Mouse (Mus musculus) adrenal gland, postnatal 36 days (tissue): ENCODE results near the gene Tbc1d1. TPM values are rescaled to one million over a fixed set of nuclear protein-coding genes. Genes with fewer than 3 reads are reported as not detected.
"Not testable (repeated sequence)": the region's sequence is repeated elsewhere in the genome, so short reads cannot be mapped to it uniquely, and the experiment has no call there.

Source experiments
- DNase-seq, 2 experiments: peaks; one replicate each; pipeline ENCODE4 v3.0.0; 2021; ENCODE audit warnings: mixed read lengths in 1 of 2
- total RNA-seq, 2 experiments: library from RNA; stranded (reverse); gene quantifications; 2 replicates each; pipeline ENCODE4 v1.2.3; 2021

The Tbc1d1 gene
- total RNA-seq, 2 experiments from 2014 or later, result 11.0 to 16.6 TPM

DNA sequence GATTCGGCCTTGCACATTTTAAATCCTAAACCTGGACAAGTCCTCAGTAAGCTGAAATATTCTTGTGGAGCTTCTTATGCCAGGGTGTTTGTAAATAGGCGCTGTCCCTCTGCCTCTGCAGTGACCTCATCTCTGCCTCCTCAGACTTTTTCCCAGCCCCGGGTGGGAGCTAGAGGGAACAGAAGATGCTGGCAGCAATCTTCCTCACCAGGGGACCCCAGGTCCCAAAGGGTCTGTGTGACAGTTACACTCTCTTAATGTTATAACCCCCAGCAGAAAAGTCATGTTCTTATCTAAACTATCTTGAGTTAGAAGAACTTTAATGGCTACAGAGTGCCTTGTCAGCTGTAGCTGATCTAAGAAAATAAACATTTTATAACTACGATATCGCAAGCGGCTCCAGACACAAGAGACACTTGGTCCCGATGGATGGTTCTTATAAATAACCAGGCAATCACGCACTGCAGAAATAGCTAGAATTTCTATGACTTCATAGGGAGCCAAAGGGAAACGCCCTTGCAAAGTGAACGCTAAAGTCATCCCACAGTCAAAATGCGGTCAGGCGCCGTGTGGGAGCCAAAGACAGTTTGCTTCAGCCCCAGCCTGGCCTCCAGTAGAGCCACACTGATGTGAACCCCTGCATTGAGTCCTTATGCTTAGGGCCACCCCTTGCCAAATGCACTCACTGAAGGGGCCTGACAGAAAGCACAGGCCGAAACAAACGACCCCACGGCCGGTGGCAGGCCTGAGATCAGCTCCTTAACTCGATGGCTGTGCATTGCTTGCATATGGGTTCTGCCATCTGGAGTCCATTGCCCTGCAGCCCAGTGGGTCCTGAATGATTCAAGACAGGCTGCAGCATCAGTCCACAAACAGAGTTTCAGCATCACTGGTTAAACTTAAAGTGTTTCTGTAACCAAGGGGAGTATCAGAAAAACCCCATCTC lies 202.8 kb downstream of the Tbc1d1 start:
- DNase-seq, result no peak

DNA sequence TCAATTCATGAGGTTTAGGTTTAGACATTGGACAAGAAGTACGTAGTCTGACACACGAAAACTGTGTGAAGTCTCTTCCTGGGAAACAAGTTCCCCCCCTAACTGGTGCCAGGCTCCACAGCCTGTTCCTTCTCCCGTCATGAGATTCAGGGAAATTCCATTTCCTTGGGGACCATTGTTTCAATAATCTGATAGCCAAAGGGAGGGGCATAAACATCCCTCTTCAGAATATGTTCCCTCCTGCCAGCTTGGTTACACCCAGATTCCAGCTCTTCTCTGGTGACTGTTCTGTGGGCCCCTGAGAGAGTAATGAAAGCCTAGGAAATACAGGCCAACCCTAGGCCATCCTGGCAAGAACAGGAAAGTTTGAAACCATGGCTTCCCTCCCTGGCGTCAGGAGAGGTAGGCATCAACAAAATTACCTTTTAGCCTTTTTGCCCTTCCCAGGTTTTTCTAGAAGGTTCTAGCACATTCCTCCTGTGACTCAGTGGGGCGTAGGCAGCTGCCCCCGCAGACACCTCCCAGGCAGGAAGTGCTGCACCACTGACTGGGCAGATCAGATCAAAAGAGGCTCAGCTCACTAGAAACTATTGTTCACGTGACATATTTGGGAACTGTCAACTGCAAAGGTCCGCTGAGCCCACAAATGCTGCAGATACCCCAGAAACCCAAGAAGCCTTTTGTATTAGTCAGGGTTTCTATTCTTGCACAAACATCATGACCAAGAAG lies 204.2 kb downstream of the Tbc1d1 start:
- no peak for DNase-seq

DNA sequence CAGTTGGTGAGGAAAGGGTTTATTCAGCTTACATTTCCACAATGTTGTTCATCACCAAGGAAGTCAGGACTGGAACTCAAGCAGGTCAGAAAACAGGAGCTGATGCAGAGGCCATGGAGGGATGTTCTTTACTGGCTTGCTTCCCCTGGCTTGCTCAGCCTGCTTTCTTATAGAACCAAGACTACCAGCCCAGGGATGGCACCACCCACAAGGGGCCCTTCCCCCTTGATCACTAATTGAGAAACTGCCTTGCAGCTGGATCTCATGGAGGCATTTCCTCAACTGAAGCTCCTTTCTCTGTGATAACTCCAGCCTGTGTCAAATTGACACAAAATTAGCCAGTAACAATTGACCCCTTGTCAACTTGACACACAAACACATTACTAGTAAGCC lies 204.8 kb downstream of the Tbc1d1 start:
- not testable (repeated sequence) for DNase-seq

DNA sequence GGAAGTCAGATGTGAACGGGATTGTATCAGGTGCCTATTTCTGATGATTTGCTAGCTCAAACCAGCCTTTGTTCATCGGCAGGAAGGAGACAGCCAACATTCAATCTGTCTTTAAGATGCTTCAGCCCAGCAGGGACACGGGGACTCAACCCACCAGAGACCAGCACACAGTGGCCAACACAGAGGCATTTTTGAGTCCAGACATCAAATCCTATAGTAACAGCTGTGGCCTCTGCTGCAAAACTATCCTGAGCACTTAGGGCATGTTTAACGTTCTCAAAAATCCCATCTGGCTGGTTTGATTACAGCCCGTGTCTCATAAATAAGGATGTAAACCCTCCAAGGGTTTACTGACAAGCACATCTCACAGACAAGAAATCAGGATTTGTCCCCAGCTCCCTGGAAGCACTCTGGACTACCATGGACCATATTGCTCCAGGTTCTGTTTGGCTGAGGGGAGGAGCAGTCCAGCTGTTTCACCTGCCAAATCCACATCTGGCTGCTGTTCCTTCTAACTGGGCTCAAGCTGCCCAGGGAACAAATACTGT lies 207.8 kb downstream of the Tbc1d1 start:
- DNase-seq, result no peak

DNA sequence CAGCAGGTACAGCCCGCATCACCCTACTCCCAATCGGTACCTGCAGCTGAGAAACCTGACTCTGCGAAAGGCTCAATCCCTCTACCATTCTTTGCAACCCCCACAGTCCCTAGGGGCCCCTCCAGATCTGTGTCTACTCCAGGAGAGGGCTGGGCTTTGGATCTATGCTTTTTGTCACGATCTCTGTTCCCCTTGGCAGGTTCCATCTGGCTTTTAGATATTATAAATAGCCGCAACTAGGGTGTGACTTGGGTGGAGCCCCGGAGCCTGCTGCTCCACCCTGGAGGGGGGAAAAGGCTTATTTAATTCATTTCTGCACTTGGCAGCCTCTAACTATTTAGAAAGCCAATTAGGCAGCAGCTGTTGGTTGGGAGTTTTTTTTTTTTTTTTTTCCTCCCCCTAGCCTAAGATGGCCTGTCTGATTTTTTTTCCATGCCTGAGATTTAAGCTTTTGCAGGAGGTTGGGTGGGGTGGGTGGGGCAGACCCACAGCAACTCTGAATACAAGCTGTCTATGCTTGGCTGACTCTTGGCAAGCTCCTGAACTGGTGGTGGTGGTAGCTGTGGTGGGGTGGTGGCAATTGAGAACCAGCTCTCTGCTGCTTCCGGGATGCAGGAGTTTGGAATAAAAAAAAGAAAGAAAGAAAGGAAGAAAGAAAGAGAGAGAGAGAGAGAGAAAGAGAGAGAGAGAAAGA lies 208.5 kb downstream of the Tbc1d1 start:
- DNase-seq, result peak in 1 of 2 experiments; percentile 45

DNA sequence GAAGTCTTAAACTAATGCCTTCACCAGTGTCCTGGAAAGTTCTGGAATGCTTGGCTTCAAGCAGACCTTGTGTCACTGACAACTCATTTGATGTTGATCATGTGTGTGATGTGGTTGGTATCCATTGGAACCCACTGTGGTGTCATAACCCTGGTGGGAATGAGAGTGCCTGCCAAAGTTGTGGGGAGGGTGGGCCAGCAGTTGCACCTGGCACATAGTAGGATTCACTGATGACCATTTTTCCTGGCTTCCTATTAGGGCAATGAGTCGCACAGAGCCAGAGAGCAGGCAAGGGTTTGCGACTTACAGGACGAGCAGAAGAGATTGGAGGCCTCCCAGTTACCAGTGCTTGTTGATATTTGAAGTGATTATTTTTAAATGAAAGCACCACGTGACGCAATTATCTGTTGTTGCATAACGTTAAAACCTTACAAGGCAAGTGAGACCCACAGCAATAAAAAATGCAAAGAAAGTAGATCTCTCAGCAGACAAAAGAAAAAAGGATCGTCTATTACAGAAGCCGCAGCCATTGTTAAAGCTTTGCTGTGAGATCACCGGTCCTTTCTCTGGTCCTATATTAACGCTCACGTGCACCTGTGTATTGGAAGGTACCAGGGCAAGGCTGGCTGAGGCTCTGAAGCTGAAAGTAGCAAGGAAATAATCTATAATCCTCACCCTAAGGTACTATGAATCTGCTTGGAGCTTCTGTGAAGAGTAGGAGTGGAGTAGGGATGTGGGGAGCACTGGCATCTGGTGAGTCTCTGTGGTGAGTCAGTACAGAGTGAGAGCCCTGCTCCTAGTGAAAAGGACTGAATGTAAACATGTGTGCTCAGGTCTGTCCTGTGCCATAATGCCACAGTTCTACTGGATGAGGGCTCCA lies 209.3 kb downstream of the Tbc1d1 start:
- no peak for DNase-seq

DNA sequence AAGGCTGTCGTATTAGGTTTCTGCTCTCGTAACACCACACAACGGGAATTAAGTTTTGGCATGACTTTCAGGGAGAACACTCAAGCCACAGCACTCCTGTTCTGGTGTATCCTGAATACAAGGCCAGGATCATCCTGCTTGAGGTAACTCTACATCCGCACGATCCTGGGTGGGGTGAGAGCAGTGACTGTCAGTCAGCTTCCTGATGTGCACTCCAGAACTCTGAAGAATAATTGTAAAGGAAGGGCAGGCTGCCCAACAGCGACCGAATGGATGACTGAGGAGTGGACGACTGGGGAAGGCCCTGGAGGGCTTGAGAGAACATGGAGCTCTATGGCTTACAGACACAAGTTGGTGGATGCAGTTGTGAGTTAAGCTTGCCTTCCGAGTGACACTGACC lies 210.0 kb downstream of the Tbc1d1 start:
- DNase-seq, result no peak

DNA sequence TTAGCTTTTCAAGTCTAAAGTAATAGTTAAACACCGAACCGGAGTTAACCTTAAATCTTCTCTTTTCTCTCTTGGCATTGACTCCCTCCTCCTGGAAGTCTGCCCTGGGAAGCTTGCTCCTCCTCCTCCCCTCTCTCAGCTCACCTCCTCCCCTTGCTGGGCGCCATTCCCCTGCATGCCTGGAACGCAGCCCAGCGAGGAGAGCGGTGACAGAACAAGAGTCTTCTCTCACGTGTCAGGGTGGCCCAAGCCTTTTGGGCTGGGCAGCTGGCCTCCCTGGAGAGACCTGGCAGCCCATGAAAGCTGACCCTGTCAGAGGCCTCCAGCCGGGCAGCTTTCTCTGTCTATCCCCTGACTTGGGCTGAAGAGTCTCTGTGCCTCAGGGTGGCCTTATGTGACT lies 211.3 kb downstream of the Tbc1d1 start:
- peak; percentile 85 to 89 for DNase-seq

DNA sequence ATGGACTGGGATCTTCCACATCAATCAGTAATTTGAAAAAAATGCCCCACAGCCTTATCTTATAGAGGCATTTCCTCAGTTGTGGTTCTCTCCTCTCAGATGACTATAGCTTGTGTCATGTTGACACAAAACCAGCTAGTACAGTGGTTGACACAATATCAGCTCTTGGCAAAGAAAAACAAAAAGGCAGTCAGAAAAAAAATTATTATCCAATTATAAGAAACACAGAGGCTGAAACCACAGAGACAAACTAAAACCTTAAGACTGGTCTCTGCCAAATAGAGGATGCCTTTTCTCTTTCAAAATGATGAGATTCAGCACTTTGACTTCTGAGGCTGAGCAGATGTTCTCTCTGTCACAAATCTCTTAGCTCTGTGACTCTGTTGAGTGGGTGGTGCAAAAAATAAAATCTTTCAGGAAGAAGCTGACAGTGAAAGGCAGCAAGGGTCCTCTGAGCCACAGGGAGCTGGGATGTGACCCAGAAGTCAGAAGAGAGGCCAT lies 215.3 kb downstream of the Tbc1d1 start:
- no peak for DNase-seq

DNA sequence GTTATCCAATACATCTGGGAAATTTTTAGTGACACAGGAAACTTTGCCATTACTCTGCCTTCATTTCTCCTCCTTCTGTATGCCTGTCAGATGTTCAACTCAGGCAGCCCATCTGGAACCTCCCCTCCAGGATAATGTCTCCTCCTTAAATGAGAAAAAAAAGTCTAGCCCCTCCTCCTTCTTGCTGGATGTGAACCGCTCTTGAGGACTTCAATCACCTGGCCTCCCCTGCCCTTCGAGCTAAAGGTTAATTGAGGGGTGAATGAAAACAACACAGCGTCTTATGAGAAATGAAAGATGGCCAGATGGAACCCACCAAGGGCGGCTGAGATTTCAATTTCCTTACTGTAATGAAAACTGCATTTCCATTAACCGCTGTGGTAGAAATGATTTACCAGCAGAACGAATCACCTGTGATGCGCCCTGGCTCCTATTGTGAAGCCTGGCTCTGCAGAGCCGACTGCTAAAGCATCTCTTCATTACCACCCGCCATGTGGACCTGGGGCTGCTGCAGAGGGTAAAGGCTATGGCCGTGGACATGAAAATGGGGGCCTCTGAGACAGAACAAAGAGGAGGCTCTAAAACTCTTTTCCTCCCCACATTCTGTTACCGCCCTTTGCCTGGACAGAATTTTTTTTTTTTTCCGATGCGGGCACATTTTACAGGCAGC lies 216.3 kb downstream of the Tbc1d1 start:
- no peak for DNase-seq

DNA sequence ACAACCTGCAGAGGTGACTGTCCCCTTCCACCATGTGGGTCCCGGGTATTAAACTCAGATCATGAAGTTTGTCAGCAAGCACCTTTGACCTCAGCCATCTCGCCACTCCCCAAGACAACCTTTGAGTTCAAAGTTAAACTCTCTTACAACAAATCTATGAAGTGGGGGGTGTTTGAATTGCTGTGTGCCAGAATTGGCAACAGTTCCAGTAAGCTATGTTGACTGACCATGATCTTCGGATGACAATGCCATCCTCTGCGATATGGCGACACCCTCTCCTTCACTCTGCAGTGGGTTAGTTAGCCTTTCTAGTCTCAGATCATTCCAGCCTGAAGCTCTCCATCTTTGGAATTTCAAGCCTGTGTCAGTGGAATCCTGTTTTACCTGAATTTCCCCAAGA lies 217.6 kb downstream of the Tbc1d1 start:
- DNase-seq, result no peak

DNA sequence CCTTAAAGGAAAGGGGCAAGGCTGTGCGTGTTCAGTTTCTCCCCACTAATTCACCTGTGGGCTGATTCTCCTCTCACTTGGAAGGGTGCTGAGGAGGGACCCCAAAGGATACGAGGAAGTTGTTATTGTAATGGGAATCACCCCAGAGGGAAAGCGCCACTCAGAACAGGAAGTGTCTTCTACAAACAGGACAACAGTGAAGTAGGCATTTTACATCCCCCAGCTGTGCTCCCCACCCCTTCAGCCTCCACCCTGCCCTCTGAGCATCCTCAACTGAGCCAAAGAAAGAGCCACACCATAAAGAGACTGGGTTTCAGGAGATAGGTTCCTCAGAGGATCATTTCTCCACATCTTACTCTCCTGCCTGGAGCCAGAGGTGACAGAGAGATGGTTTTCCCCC lies 219.7 kb downstream of the Tbc1d1 start:
- DNase-seq, result no peak

DNA sequence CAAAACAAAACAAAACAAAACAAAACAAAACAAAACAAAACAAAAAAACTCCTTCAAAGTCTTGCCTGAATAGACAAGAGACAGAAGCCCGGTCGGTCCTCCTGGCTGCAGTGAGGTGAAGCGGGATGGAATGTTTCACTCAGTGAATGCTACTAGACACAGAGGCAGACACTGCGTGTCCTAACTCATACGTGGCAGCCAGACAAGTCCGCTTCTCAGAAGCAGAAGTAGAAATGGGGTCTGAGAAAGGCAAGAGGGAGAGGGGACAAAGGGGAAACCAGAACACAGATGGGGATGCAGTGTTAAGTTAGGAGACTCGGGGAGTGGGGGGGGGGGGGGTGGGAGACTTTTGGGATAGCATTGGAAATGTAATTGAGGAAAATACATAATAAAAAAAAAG lies 220.4 kb downstream of the Tbc1d1 start:
- no peak for DNase-seq

DNA sequence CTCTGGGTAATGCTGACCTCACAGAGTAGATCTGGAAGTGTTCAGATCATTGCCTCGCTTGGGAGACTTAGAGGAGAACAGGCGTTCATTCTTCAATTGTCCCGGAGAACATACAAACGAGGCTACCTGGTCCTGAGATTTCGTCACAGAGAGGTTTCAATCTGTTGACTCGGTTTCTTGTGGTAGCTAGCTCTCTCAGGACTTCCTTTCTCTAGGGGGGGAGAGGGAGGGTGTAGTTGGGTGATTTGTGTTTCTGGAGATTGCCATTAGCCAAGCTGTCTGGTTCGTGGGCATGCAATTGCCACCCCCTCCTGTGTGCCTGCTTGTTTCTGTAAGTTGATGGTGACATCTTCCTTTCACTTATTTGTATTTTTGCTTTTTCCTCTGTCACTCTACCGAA lies 221.6 kb downstream of the Tbc1d1 start:
- DNase-seq, result no peak

DNA sequence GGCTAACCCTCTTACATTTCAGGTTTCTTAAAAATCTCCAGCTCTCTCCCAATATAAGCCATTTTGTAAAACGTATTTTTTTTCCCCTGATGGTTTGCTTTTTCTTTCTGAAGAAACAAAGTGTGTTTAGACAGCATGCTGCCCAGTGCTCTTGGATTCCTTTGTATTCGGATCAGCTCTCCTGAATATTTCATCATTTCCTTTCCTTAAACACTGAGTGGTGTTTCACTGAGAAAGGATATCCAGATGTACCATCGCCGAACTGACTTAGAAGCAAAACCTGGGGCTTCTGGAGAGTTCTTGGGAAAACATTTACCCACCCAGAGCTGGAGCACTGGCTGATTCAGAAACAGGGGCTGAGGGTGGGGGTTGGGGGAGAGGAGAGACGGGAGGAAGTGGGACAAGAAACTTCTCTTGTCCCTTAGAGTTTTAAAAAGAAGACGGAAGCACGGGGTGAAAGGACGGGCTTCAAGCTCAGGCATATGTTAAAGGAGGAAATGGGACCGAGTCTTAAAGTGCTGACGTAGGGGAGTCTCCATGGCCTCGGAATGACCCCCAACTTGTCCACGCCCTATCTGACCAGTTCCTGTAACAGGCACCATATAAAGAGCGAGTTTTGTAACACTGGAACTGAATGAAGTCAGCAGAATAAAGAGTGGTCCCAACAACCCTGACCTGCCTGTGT lies 222.6 kb downstream of the Tbc1d1 start:
- DNase-seq, result peak; percentile 25 to 32

DNA sequence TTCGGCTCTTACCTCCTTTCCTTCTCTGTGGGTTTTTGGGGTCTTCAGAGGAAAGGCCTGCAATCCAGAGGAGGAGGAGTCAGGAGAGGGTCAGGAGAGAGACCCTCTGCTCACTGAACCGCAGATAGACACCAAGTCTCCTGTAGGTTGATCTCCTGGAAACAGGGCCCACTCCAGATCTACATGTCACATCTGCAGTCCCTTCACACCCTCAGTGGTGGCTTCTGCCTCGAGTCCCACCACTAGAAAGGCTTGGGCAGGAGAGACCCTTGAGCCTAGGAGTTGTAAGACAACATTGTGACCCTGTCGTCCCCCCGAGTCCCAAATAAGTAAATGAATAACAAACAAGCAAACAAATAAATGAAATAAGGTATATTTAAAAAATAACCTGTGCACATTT lies 223.7 kb downstream of the Tbc1d1 start:
- no peak for DNase-seq

DNA sequence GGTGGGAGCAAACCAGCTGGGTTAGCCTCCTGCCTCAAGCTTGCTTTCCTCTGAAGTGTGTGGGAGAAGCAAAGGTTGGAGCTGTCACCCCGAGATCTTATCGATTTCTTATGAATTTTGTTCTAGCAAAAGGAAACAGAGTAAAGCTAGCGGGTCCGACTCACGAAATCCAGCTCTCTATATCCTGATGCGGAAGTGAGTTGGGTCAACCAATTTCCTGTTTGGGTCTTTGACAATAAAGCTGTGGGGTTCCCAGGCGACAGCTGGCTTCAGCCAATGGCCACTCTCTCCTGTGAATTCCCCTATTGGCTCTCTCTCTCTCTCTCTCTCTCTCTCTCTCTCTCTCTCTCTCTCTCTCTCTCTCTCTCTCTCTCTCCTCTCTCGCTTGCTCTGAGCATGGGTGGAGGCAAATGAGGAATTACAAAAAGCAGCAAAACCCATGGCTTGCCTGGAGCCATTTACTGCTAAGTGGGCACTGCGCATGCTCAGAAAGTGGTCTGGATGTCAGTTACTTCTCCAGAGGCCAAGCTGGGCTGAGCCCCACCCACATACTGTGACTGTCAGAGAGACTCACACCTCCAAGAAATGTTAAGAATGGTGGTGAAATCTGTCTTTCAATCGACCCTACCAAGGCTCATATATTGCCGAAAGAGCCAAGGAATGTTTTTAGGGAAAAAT lies 224.7 kb downstream of the Tbc1d1 start:
- DNase-seq, result peak in 1 of 2 experiments; percentile 49

DNA sequence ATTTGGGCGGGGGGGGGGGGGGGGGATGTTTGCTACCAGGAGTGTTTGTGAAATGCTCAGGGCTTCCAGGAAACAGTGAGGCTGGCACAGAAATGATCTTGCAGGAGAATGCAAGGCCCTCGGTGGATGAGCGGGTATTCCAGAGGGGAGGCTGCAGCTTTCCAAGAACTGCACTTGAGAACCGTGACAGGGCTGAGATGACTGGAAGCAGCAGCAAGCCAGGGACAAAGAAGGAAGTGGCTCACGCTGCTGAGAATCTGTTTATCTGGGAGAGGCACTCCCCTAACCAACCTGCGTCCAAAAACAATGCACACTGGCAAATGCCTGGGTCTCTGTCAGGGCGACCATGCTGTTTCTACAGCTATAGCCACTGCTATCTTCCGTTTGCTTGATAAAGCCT lies 225.4 kb downstream of the Tbc1d1 start:
- DNase-seq, result no peak

DNA sequence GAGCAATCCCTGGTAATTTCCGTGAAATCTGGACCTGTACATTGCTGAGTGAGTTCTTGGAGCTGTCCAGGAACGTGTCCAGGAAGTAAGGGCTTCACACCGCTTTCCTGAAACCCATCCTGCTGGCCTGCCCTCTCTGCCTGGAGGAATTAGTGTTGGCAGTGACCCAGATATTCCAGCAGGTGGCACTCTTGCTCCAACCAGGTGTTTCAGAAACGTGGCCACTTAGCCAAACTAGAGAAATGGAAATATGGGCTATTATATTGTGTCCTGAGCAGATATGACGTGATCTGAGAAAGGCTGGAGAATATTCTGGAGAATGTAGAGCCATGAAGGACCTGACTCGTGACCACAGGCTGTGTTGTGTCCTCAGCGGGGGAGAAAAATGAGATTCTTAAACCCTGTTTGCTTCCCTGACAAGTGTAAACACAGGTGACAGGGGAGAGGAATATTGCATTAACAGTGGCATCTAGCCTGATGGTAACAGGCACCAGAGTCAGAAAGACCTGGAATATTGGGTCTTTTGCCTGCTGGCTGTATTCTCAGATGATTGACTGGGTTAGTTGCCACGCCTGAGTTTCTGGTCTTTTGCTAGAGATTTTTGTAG lies 226.4 kb downstream of the Tbc1d1 start:
- peak; percentile 82 to 85 for DNase-seq
